Mouse (Mus musculus) stomach, postnatal 0 days (tissue): Measurements from ENCODE around the gene Alox5ap.

Experiments used
- CTCF ChIP-seq: IDR thresholded peaks from 2 replicates; pipeline ENCODE4 v1.5.1; 2016; ENCODE audit warnings: antibody characterized with exemption, low read depth, mild to moderate bottlenecking, moderate library complexity
- EP300 ChIP-seq: optimal IDR thresholded peaks from 2 replicates; pipeline ENCODE3; 2016; ENCODE audit warnings: antibody characterized with exemption

- TF ChIP-seq CTCF (no peak), EP300 (no peak)
Measured at GRCm38 (mm10) chr5:149264878-149265279, 312 bp downstream of the Alox5ap start.
